Mouse (Mus musculus) urinary bladder, postnatal 25 days (tissue): ENCODE results near the gene Kcnn3.

Experiments
- DNase-seq: peaks from one replicate; pipeline ENCODE4 v3.0.0; 2022; ENCODE audit warnings: low spot score

The Kcnn3 gene

DNA sequence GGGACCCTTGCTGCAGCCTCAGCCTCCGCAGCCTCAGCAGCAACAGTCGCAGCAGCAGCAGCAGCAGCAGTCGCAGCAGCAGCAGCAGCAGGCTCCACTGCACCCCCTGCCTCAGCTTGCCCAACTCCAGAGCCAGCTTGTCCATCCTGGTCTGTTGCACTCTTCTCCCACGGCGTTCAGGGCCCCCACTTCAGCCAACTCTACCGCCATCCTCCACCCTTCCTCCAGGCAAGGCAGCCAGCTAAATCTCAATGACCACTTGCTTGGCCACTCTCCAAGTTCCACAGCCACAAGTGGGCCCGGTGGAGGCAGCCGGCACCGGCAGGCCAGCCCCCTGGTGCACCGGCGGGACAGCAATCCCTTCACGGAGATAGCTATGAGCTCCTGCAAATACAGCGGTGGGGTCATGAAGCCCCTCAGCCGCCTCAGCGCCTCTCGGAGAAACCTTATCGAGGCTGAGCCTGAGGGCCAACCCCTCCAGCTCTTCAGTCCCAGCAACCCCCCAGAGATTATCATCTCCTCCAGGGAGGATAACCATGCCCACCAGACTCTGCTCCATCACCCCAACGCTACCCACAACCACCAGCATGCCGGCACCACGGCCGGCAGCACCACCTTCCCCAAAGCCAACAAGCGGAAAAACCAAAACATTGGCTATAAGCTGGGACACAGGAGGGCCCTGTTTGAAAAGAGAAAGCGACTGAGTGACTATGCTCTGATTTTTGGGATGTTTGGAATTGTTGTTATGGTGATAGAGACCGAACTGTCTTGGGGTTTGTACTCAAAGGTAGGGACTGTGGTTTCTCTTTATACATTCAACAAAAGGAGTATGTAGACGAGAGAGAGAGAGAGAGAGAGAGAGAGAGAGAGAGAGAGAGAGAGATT lies 896 bp downstream of the Kcnn3 start:
- DNase-seq, result peak; percentile 27

DNA sequence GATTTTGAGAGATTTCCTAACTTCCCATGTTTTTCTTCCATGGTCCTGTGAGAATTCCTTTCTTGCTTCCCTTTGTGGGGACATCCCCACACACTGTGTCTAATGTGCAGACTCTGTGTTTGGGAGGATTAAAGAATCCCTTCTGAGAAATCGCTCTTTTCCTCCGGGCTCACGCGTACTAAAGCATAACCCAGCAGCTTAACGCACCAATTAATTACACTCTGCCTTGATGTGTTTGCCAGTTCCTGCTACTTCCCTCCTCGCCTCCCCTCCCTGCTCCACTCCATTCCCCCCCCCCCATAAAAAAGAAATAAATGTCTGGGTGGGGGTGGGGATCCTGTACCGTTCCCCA lies 1.5 kb downstream of the Kcnn3 start:
- no peak for DNase-seq

DNA sequence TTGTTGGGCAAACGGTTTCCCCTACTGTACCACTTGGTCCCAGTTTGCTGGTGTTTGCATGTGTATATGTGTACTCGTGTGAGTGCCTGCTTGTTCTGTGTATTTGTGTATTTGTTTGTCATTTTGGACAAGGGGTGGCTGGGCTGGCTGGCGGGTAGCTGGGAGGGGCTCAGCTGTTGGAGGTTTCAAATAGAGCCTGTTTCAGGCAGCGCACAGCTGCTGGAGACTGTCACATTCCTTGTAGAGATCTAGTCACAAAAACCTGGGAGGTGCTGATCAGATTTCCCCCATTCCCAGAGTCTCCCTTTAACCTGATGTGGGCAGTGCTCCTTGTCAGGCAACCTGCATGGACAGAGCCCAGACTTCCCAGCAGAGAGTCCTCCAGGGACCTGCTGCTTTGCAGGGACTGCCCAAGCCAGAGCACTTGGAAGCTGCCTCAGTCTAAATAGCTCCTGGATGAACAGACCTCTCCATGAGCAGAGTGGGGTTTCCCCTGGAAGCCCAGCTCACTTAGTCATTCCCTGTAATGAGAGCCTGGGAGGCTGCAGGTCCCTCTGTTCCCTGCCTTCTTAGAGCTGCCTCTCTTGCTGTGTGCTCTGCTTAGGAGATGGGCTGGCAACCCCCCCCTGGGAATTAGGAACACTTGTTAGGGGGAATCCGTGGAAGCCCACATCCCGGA lies 2.6 kb downstream of the Kcnn3 start:
- no peak for DNase-seq

DNA sequence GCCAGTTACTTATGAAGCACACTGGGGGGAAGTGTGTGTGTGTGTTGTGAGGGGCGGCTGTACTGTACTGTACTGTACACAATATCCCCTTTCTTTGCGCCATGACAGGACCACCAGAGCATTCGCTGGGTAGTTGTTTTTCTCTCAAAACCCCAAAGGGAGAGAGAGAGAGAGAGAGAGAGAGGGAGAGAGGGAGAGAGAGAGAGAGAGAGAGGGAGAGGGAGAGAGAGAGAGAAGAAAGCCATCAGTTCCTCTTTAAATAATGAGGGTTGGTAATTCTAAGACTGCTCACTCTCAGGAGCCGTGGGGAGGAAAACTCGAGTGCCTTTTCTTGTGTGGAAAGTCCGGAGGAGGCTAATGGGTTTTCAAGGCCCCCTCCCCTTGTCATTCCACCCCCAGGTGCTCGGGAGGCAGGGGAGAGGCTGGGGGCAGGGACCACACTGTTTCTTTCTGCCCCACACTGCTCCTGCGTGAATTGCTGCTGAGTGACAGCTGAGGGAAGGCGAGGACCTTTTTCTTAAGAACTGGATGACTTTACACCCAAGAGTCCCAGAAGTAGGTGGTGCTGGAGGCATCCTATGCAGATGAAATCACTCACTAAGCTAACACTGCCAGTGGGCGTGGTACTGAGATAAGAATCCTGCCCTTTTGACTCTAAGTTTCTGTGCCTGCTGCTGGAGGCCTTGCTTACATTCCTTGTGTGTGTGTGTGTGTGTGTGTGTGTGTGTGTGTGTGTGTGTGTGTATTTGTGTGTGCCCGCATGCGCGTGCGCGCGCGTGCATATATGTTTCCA lies 6.5 kb downstream of the Kcnn3 start:
- peak; percentile 39 for DNase-seq

DNA sequence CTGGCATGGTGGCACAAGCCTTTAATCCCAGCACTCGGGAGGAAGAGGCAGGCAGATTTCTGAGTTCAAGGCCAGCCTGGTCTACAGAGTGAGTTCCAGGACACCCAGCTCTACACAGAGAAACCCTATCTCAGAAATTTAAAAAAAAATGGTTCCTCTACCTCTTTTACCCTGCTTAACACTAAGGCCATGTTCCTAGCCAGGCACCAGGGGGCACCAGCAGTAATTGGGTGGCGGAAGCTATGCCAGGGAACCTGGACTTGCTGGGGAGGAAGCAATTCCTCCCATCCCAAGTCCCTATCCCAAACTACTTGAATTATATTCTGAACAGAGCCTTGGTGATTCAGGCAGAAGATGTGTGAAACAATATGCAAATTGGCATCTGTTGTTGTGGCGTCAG lies 9.8 kb downstream of the Kcnn3 start:
- DNase-seq, result no peak

DNA sequence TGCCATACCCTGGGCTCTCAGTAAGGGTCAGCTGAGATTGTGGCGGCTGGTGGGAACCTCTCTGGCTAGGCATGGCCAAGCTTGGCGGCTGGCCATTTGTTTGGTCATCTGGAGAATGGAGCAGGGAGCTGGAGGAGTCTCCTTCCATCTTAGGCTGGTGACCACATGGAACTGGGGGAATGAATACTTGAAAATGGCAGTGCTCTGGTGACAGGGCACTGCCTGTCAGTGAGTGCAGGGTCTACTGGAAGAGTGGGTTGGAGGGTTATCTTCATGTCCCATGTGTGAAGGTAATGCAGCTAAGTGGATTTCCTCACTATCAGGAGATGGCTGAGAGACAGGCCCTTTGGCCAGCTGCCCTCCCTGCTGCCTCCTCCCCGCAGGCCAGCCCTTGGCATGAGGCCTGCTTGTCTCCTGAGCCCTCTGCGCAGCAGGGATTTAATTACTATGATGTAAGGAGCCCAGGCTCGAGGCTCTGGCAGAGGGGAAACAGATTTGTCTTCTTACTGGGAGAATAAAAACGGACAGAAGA lies 14.7 kb downstream of the Kcnn3 start:
- DNase-seq, result no peak

DNA sequence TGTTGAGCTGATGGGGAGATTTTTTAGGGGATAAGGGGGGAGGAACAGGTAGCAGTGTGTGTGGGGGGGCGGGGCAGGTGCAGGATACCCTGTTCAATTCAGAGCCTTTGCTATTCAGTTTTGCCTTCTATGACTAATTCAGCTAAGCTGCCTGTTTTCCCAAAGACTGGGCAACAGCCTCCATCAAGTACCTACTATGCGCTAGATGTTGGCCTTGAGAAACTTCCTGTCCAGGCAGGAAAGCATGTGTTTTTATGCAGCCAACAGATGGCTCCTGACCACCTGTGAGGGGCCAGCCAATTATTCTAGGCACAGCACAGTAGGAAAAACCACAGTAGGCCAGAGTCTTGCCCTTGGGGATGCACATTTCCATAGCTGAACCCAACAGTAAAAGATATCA lies 15.2 kb downstream of the Kcnn3 start:
- no peak for DNase-seq

DNA sequence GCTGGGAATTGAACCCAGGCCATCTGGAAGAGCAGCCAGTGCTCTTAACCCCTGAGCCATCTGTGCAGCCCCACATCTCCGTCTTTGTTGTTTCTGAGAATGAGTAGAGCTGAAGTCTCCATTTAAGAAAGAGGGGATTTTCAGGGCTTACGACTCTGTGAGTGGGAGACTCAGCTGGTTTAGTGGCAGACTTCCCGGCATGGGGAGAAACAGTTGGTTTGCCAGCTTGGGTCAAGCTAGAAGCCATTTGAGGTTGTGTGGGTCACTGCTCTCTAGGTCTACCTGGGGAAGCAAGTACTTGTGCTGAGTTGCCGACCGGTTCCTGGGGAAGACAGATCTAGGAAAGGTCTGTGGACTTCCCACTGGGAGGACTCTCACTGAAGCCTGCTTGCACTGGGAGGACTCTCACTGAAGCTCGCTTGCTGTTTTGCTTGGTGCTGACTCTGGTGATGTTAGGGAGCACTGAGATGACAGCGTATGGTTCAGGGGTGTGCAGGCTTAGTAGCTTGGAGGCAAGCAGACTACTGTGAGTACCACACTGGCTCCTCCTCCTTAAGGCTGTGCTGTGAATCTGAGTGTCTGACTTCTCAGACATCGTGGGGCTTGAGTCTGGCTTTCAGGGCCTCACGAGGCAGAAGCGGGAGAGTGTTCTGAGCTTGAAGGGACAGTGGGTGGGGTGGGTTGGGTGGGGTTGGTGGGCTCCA lies 19.2 kb downstream of the Kcnn3 start:
- no peak for DNase-seq

DNA sequence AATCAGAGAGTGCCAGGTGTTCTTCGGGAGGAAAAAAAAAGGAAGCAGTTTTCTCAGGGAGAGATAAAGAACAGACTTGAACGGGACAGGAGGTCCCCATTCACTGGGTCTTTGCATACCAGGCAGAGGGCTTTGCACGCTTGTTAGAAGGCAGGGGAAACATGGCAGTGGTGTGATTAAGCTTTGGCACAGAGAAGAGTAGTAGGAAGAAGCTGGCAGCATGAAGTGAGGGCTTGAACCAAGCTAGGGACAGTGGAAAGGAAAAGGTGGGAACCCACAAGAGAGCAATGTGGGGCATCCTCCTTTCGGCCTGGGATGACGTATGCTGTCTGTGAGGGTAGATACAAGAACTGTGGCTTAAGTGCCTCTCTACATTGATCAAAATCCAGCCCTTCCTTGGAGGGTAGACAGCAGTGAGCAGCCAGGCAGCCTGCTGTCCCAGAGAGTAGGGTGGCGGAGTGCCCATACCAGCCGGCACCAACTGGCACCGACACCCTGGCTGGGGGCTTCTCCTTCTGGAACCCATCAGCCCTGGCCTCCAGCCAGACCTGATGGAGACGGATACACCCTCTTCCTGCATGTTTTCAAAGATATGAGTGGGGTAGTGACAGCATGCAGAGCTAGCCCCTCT lies 19.9 kb downstream of the Kcnn3 start:
- no peak for DNase-seq

DNA sequence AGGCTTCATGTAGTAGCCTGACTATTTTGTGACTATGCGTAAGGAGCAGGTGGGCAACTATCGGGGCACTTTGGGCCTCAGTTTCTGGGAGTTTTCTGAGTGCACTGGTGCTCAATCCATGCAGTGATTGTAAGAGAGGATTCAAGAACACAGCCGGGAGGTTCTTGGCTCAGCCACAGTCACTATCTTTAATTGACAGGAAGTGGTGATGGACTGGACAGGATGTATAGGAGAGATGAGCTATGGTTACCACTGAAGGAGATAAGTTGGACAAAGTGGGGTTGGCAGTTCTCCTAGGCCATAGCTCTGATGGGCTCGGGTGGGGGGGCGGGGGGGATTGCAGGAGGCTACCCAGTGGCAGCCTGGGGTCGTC lies 20.4 kb downstream of the Kcnn3 start:
- DNase-seq, result no peak

DNA sequence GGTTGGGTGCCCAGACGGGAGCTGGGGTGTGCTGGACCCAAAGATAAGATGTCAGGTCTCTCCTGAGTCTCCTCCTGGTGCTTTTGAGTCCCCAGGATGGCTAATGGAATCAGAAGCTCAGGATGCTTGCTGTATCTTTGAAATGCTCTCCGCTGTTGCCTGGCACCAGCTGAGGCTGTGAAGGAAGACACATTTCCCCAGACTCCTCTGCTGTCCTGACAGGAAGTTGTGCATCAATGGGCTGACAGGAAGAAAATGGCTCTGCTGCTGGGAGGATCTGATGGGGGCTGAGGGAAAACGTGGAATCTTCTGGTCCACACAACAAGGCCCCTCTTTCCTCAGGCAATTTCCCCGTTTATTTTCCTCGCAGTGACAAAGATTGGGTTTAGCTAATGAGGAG lies 27.0 kb downstream of the Kcnn3 start:
- no peak for DNase-seq

DNA sequence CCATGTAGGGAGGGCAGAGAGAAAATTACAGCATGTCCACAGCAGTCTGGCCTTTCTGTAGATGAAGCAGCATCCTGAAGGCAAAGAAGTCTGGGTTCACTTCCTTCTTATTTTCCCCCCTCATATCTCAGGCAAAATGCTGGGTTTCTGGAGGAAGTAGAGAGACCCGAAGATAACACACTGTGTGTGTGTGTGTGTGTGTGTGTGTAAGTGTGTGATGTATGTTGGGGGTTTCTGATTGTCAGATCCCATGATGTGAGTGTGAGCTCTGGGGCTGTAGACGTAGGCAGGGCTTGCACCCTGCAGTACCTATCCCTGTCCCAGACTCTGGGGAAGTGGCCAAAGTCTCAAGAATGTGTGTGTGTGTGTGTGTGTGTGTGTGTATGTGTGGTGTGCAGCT lies 28.8 kb downstream of the Kcnn3 start:
- no peak for DNase-seq

DNA sequence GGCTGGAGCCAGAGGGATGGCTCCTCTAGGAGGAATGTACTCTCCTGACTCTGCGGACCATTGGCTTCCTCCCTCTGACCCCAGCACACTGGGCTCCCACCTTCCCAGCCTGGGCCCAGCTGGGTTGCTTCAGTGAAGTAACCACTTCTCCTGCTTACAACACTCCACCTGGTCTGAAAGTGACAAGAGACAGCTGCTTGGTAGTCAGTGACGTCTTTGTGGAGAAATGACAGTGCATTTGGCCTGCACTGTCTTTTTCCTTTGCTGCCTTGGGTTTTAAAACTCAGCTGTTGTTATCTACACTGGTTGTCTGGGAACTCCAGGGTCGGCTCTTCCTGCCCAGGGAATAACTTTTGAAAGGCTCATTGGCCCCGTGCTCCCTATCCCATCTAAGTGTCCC lies 29.5 kb downstream of the Kcnn3 start:
- no peak for DNase-seq

DNA sequence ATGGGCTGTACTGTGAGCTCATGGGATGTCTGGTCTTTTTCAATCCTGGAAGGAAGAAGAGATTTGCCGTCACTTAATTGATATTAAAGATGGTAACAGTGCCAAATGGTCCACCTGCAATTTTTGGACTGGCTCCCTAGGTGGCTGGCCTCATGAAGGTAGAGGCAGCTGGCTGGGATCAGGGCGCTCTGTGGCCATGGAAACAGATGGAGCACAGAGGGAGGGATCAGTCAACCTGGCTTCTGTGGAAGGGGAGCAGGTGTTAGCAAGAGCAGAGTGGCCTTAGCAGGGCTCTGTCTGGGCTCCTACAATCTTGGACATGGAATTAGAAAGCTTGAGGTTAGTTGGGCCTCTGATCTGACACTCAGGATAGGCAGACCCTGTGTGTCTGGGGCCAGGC lies 31.9 kb downstream of the Kcnn3 start:
- DNase-seq, result no peak

DNA sequence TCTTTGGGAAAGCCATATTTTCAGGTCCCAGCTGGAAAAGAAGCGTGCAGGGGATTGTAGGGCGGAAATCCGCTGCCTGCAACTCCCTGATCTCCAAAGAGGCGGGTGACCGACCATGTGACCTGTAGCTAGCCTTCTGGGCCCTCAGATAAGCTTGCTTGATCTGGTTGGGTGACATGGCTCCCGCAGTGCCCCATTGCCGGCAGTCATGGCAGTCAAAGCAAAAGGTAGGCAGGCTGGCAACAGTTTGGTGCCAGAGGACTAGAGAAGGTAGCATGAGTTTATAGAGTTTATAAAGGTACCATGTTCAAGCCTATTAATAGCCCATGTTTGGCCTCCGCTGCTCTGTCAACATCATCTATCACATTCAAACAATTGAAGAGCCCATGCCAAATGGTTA lies 33.5 kb downstream of the Kcnn3 start:
- no peak for DNase-seq

DNA sequence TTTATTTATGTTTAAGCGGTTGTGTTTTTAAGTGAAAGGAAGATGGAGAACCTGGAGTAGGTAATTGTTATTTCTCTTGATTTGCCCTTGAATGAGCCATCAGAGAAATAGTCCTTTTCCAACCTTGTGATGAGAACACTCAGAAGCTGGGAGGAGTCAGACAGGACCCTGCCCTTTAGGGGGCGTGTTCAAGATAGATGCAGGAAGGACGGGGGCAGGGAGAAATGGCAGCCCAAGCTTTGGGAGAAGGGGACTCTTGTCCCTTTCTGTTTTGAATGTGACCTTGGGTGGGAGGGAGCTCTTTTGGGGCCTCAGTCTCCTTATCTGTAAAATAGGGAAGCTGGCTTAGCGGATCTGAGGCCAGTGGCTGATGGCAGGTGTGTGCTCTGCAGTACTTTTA lies 34.0 kb downstream of the Kcnn3 start:
- no peak for DNase-seq

DNA sequence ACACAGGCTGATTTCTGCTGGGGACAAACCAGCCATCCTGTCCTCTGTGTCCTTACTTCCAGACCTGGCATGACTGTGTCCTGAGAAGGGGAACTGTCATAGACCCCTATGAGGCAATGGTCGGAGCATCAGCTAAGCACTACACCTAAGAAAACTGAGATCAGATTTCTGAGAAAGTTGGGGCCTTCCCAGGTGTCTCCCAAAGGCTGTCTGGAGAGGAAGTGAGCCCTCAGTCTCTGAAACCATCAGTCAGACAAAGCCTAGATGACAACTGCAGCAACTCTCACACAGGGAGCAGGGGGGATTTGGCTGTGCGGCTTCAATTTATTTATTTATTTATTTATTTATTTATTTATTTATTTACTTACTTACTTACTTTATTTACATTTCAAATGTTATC lies 34.6 kb downstream of the Kcnn3 start:
- no peak for DNase-seq

DNA sequence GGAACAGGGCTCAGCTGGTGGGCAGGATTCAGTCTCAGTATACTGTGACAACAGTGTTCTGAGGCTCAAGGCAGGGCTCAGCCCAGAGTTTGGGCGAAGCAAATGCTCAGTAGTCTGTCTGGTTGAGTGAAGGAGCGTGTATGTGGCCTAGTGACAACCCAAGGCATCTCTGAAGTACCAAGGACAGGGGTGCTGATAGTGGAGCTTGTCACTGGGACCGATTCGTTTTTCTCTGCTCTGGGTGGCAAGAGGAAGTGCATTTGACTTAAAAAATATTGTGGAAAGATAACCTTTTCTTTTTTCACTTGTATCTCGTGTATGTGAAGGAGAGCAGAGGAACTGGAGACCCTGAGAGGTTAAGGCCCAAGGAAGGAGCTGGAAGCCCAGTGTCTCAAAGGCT lies 37.8 kb downstream of the Kcnn3 start:
- no peak for DNase-seq

DNA sequence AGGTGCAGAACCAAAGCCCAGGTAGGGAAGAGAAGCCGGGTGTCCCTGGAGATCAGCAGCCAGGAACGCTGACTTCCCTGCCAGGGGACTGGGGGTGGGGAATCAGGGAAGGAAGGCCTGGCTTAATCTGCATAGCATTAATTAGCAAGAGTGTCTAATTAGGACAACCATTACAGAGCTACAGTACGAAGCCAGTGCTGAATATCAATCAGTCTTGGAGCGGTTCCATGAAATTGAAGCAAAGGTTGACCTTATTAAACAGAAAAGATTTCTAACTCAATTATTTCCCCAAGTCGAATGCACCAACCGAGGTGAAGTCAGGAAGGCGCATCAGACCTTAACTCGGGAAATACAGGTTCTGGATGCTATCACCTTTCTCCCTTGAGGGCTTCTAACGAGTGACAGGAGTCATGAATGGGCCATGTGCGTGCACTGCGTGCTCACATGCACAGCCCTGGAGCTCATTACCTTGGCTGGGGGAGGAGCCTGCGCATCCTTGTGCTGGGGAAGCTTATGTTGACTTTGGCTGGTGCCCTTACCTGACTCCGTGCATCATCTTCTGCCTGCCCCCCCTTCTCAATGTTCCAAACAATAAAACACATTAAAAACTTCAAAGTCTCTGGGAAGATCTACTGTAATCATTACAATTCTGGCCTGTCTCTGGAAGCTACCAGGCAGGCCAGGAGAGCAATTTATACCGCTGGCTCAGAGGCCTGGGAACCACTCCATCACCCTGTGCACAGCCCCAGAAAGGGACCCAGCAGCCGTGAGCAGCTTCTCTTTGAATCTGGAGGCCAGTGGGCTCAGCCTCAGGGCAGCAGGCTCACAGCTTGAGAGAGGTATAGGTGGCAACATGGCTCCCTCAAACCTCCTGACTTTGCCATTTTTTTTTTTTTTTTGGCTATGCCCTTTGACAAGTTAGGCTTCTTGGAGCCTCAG lies 39.3 kb downstream of the Kcnn3 start:
- DNase-seq, result no peak

DNA sequence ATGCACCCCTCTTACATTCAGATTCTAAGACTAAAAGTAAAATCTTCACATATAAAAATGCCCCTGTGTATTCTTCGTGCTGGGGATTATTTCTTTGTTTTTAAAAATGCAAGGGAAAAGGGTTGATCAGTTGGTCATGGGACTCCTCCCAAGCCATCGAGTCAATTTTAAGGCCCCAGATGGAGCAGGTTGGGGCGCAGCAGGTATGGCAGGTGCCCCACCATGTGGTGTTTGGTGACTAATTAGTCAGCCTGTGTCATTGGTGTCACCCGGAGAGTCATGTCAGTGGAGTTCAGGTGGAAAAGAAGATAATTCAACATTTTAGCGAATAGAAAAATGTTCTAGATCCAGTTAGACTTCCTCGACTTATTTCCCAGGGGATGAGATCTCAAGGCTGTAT lies 41.4 kb downstream of the Kcnn3 start:
- DNase-seq, result no peak

DNA sequence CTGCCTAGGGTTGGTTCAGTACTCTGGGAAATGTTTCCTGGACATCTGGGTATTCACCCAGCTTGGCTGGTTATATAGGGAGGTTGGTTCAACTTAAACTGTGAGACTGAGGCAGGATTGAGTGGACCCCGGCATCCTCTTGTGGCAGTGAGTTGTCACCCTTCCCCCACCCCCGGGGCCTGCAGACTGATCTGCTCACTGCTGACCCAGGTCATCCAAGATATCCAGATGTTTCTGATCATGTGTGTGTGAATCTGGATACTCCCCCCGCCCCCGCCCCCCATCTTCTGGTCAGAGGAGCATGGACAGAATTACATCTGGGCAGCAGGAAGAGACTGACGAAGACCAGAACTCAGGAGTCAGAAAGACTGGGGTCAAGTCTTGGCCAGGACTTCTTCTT lies 45.4 kb downstream of the Kcnn3 start:
- no peak for DNase-seq
